Mouse (Mus musculus): ENCODE results near the gene Orc1.

GRCm38 (mm10) chr4:108633703-108634102 is 54.5 kb downstream of the Orc1 start:
- TF ChIP-seq CTCF (conservative IDR thresholded peaks at IDR 0.05; ENCODE audit: low read length), result no peak
- no peak for TF ChIP-seq NANOG (IDR thresholded peaks at IDR 0.05; ENCODE audit: borderline replicate concordance, low read length)
- TF ChIP-seq POU5F1 (IDR thresholded peaks at IDR 0.05; ENCODE audit: borderline replicate concordance, low read length), result no peak
